Mouse (Mus musculus) intestine, embryonic 14.5 days (tissue): Measurements from ENCODE around the gene Anp32a. TPM values are rescaled to one million over a fixed set of nuclear protein-coding genes. Genes with fewer than 3 reads are reported as not detected.
A peak's percentile ranks its signal among the peaks of the same experiment; 100 is the strongest.

Experiments
- ATAC-seq: fragments of 200-750 bp; cut with Nextera tagmentation; replicated peaks from 2 replicates; pipeline ENCODE4 v1.8.0; 2017; ENCODE audit warnings: low read depth, moderate number of reproducible peaks, moderate TSS enrichment, moderate library complexity; ENCODE audit not compliant: low FRiP score, low TSS enrichment
- DNase-seq: peaks from one replicate; pipeline ENCODE4 v3.0.0-alpha.2; 2018; ENCODE audit warnings: low spot score
- H3K27ac ChIP-seq: fragments of 300-500 bp; sonication (generic); 2 replicates; pipeline ENCODE4 v1.5.1; 2014; ENCODE audit warnings: low read depth, mild to moderate bottlenecking, control low read depth
- H3K27me3 ChIP-seq: fragments of 300-500 bp; sonication (generic); replicated peaks from 2 replicates; pipeline ENCODE4 v1.6.1; 2014; ENCODE audit warnings: low read length, control low read depth; ENCODE audit not compliant: control insufficient read depth, insufficient read depth
- H3K36me3 ChIP-seq: fragments of 300-500 bp; sonication (generic); 2 replicates; pipeline ENCODE4 v1.6.1; 2014; ENCODE audit warnings: low read length, control low read depth; ENCODE audit not compliant: control insufficient read depth, insufficient read depth
- H3K4me1 ChIP-seq: fragments of 300-500 bp; sonication (generic); replicated peaks from 2 replicates; pipeline ENCODE4 v1.6.1; 2014; ENCODE audit warnings: low read length, control low read depth, mixed read lengths; ENCODE audit not compliant: control insufficient read depth, insufficient read depth
- H3K4me2 ChIP-seq: fragments of 300-500 bp; sonication (generic); 2 replicates; pipeline ENCODE4 v1.6.1; 2014; ENCODE audit warnings: low read length
- H3K4me3 ChIP-seq: fragments of 300-500 bp; sonication (generic); 2 replicates; pipeline ENCODE4 v1.5.1; 2014; ENCODE audit warnings: low read depth, low read length, control low read depth, mixed read lengths
- H3K9ac ChIP-seq: fragments of 300-500 bp; sonication (generic); 2 replicates; pipeline ENCODE4 v1.6.1; 2014; ENCODE audit warnings: mild to moderate bottlenecking, low read length
- H3K9me3 ChIP-seq: fragments of 300-500 bp; sonication (generic); 2 replicates; pipeline ENCODE4 v1.6.1; 2016; ENCODE audit warnings: low read length, control low read depth; ENCODE audit not compliant: control insufficient read depth
- WGBS: fragments of 180-500 bp; shearing (Covaris S2); extraction: QIAGEN DNeasy Blood & Tissue Kit; methylation state at CpG from one replicate; pipeline ENCODE4 v1.1.7; 2014; 5-methylcytosine and 5-hydroxymethylcytosine counted together
- polyA plus RNA-seq: library from polyadenylated mRNA; unstranded; fragments of >200 nt; fragmentation: Nextera tagmentation; extraction: Ambion mirVana; gene quantifications from 2 replicates; pipeline ENCODE4 v1.2.1, GENCODE M21; 2014

The Anp32a gene
- polyA plus RNA-seq, 1 experiment from 2014 or later, result 99.8 TPM

- peak overlapping the region; percentile 98 for H3K4me3 ChIP-seq
- H3K27me3 ChIP-seq, result no peaks in the 10 kb centered on the region
- peak; percentile 81 for DNase-seq
- WGBS, result 0% methylated on average over 24 of the region's 26 CpGs
- no peaks in the 10 kb centered on the region for H3K9me3 ChIP-seq
- H3K4me1 ChIP-seq, result peaks cover 29% of the 10 kb centered on the region
- peak overlapping the region; percentile 93 for H3K4me2 ChIP-seq
- peak overlapping the region; percentile 99 for H3K9ac ChIP-seq
- H3K36me3 ChIP-seq, result no peaks in the 10 kb centered on the region
- H3K27ac ChIP-seq, result peak overlapping the region; percentile 99
- ATAC-seq, result peak; percentile 44
Observed at GRCm38 (mm10) chr9:62344545-62344944, 3.5 kb downstream of the Anp32a start.

GRCm38 (mm10) chr9:62345081-62345481, 4.0 kb downstream of the Anp32a start:
- ATAC-seq (no peak), DNase-seq (no peak)
- Histone ChIP-seq H3K4me2 (peak overlapping the region; percentile 93), H3K36me3 (no peaks in the 10 kb centered on the region), H3K9ac (peak overlapping the region; percentile 99), H3K4me1 (peaks cover 33% of the 10 kb centered on the region), H3K9me3 (no peaks in the 10 kb centered on the region), H3K27ac (peak overlapping the region; percentile 99), H3K4me3 (peak overlapping the region; percentile 98), H3K27me3 (no peaks in the 10 kb centered on the region)
- 18% methylated on average over 11 of the region's 11 CpGs for WGBS

GRCm38 (mm10) chr9:62345633-62346387, 4.7 kb downstream of the Anp32a start:
- ATAC-seq (no peak), DNase-seq (no peak)
- Histone ChIP-seq H3K27me3 (no peaks in the 10 kb centered on the region), H3K9me3 (no peaks in the 10 kb centered on the region), H3K9ac (no peak overlapping the region; the same call in 1 of the 2 replicates), H3K4me1 (peaks cover 40% of the 10 kb centered on the region), H3K36me3 (no peaks in the 10 kb centered on the region), H3K4me2 (peak overlapping the region; percentile 93), H3K27ac (peak overlapping the region; percentile 99; the same call in 1 of the 2 replicates), H3K4me3 (peak overlapping the region; percentile 98)
- WGBS, result 52% methylated on average over 9 of the region's 9 CpGs

- H3K9ac ChIP-seq, result no peak overlapping the region
- H3K4me3 ChIP-seq, result no peak overlapping the region
- no peaks in the 10 kb centered on the region for H3K9me3 ChIP-seq
- H3K4me1 ChIP-seq, result peaks cover 41% of the 10 kb centered on the region
- WGBS, result 74% methylated on average over 6 of the region's 6 CpGs
- DNase-seq (no peak), ATAC-seq (no peak)
- H3K27me3 ChIP-seq, result no peaks in the 10 kb centered on the region
- no peaks in the 10 kb centered on the region for H3K36me3 ChIP-seq
- peak overlapping the region; percentile 93; the same call in 1 of the 2 replicates for H3K4me2 ChIP-seq
- no peak overlapping the region for H3K27ac ChIP-seq
Observed at GRCm38 (mm10) chr9:62346388-62346679, 5.2 kb downstream of the Anp32a start.

- Histone ChIP-seq H3K9me3 (no peaks in the 10 kb centered on the region), H3K27me3 (no peaks in the 10 kb centered on the region), H3K4me1 (peaks cover 41% of the 10 kb centered on the region), H3K9ac (no peak overlapping the region), H3K36me3 (no peaks in the 10 kb centered on the region), H3K4me3 (no peak overlapping the region), H3K4me2 (no peak overlapping the region), H3K27ac (no peak overlapping the region)
- ATAC-seq (no peak), DNase-seq (no peak)
- 74% methylated on average over 5 of the region's 5 CpGs for WGBS
Observed at GRCm38 (mm10) chr9:62347201-62347600, 6.1 kb downstream of the Anp32a start.

GRCm38 (mm10) chr9:62348050-62348449, 7.0 kb downstream of the Anp32a start:
- WGBS, result 85% methylated on average over 10 of the region's 10 CpGs
- no peak overlapping the region for H3K27ac ChIP-seq
- H3K4me1 ChIP-seq, result peaks cover 41% of the 10 kb centered on the region
- DNase-seq, result no peak
- H3K4me2 ChIP-seq, result no peak overlapping the region
- ATAC-seq, result no peak
- no peaks in the 10 kb centered on the region for H3K36me3 ChIP-seq
- no peaks in the 10 kb centered on the region for H3K9me3 ChIP-seq
- H3K9ac ChIP-seq, result no peak overlapping the region
- H3K27me3 ChIP-seq, result no peaks in the 10 kb centered on the region
- H3K4me3 ChIP-seq, result no peak overlapping the region

GRCm38 (mm10) chr9:62348467-62348985, 7.4 kb downstream of the Anp32a start:
- Histone ChIP-seq H3K4me1 (peaks cover 45% of the 10 kb centered on the region), H3K27me3 (no peaks in the 10 kb centered on the region), H3K9ac (no peak overlapping the region), H3K27ac (no peak overlapping the region), H3K9me3 (no peaks in the 10 kb centered on the region), H3K4me2 (no peak overlapping the region), H3K4me3 (no peak overlapping the region), H3K36me3 (no peaks in the 10 kb centered on the region)
- DNase-seq, result no peak
- 59% methylated on average over 6 of the region's 6 CpGs for WGBS
- ATAC-seq, result no peak

- H3K4me3 ChIP-seq, result no peak overlapping the region
- H3K9me3 ChIP-seq, result no peaks in the 10 kb centered on the region
- no peaks in the 10 kb centered on the region for H3K36me3 ChIP-seq
- ATAC-seq (no peak), DNase-seq (no peak)
- no peak overlapping the region for H3K4me2 ChIP-seq
- no peak overlapping the region for H3K9ac ChIP-seq
- no peak overlapping the region for H3K27ac ChIP-seq
- 69% methylated on average over 15 of the region's 15 CpGs for WGBS
- H3K4me1 ChIP-seq, result peaks cover 46% of the 10 kb centered on the region
- H3K27me3 ChIP-seq, result no peaks in the 10 kb centered on the region
Observed at GRCm38 (mm10) chr9:62349250-62349649, 8.2 kb downstream of the Anp32a start.

GRCm38 (mm10) chr9:62350721-62351120, 9.6 kb downstream of the Anp32a start:
- Histone ChIP-seq H3K4me1 (peaks cover 41% of the 10 kb centered on the region), H3K27ac (no peak overlapping the region), H3K27me3 (no peaks in the 10 kb centered on the region), H3K9me3 (no peaks in the 10 kb centered on the region), H3K4me2 (no peak overlapping the region), H3K36me3 (peaks cover 5% of the 10 kb centered on the region; the same call in 1 of the 2 replicates), H3K4me3 (no peak overlapping the region), H3K9ac (no peak overlapping the region)
- no peak for DNase-seq
- no peak for ATAC-seq
- WGBS, result 33% methylated on average over 2 of the region's 2 CpGs
